Mouse (Mus musculus) left cerebral cortex, adult 11 months (tissue): ENCODE measurements around the gene Sh3bgr.

ENCODE experiments used
- DNase-seq: peaks from one replicate; pipeline ENCODE4 v3.0.0; 2022; ENCODE audit warnings: low spot score

Sh3bgr gene

DNA sequence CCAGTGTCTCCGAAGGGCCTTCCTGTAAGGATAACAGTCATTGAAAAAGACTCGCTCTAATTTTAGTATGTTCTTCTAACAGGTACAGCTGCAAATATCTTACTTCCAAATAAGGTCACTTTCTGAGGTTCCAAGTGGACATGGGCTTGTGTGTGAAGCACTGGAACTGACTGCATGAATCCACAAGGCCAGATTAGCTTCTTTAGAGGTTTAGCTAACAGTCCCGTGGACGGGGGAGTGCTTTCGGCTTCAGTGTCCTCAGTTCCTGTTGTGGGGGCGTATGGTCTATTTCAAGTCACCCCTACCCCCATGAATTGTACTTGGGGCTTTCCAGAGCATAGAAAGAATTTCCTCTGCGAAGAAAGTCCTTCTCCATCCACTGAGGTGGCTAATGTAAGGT lies 10.6 kb downstream of the Sh3bgr start:
- DNase-seq: no peak

DNA sequence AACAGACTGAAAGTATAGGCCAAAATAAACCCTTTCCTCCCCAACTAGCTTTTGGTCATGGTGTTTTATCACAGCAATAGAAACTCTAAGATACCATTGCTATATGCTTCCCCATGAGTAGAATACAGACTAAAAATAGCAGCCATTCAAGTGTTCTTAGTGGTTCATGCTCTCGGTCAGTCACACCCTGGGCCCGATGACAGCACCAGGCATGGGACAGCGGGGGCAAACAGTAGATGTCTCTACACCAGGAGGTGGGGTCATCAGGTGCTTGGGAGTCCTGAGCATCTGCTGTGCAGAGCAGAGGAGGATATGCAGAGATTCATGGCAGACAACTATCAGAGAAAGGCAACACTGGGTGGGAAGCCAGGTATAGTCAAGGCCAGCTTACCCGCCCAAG lies 12.8 kb downstream of the Sh3bgr start:
- no peak for DNase-seq

DNA sequence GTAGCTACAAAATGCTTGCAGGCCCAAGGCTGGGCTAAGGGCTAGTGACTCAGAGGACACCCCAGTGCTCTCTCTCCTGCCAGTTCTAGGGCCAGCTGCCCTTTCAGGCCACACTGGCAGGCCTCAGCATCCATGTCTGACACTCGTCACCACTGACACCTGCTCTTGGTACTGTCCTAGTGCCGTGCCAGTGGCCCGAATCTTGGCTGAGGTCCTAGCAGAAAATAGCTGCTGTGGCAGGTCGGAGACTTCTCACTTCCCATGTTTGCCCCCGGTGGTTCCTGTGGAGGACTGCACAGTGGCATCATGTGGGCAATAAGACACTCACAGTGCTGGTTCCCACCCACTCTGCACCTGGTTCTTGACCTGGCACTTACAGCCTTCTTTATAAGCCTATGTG lies 21.2 kb downstream of the Sh3bgr start:
- no peak for DNase-seq

DNA sequence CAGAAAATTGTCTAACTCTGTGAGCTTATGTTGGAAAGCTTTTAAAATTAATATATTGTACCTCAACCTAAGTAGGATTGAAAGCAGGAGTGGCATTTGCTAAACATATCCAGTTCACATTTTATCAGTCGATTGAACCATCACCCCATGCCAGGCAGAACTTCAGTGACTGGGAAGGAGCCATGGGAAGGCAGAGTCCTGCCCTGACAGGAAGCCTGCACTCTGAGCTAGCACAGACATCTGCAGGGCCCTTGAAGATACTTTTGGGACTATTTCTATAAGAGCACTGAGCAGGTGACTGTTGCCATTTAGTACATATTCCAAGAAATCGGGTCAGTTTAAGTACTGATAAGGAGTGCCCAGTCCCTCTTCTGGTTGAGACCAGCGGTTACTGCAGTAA lies 21.7 kb downstream of the Sh3bgr start:
- no peak for DNase-seq

DNA sequence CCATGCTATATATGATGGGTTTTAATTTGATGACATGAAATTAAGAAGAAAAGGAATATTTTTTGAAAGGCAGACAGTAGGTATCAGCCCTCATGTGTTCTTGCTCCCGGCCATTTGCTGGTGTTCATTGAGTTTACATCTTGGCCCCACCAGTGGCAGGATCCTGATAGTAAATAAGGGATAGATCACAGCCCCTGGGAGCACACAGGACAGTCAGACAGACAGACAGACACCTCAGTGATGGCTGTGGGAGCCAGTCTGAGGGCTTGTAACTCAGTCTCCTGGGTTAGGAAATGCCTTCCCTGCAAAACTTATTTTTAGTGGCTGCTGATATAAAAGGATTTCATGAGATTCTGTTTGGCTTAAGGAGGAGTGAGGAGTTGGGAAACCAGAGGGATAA lies 22.2 kb downstream of the Sh3bgr start:
- DNase-seq: no peak

DNA sequence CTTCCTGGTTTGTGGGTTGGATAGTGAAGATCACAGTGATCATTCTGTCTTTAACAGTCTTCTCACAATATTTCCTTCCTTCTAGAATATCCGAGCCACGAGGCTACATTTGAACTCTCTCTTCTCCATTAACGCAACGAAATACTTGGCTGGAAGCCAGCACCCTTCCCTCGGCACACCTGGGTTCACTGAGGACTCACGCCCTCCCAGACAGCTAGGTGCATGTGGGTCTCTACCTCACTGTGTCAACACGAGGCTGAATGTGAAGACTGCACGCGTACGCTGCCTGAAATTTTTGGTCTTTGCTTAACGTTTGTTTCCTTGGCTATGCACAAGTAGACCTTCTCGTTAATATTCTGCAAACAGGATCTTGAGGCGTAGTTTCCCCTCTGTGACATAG lies 28.2 kb downstream of the Sh3bgr start:
- DNase-seq: no peak

DNA sequence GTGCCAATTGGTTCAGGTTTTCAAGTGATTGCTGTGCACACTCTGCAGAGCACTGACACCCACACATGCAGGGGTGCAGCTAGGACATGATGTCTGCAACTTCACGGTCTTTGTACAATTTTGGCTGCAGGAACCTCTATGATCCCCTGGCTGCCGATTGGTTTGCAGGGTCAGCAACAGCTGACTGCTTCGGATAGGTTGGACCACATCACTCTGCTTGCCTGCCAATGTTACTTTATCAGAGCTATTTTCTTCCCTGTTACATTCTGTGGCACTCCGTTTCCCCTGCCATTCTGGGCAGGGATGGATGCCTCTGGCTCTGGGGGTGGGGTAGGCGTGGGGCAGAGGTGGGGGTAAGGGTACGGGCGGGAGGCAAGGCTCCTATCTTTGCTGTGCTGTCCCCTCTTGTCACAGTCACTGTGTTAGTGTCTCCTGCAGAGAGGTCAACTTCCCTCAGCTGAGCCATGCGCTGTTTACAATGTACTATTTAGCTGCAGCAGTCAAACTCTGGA lies 28.9 kb downstream of the Sh3bgr start:
- DNase-seq: no peak

DNA sequence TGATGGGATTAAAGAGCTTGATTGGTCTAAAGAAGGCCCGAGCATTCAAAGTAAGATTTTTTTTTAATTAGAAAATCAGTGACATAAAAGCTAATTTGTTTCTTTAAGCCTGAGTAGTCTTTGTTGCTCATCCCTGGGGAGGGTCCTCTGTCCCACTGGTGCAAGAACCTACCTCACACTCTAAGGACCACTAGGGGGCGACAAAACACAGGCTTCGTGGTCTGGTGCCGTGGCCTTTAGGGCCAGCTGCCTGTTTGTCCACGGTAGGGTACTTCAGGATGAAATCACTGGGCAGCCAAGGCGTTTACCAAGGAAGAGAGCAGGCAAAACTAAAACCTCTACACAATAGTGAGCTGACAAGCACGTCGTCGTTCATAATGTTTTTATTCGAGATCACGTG lies 30.2 kb downstream of the Sh3bgr start:
- peak; percentile 73 for DNase-seq

DNA sequence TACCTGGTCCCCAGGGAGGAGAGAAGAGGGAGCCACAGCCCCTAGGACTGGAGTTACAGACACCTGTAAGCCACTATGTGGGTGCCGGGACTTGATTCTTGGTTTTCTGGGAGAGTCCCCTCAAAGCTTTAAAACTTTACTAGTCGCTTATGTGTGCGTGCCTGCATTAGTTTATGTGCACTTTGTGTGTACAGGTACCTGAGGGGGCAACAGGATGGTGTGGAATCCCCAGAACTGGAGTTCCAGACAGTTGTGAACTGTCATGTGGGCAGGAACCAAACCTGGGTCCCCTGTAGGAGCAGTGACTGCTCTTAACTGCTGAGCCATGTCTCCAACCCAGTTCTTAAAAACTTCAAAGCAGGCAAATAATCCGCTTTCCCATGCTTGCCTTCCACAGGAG lies 31.0 kb downstream of the Sh3bgr start:
- DNase-seq: no peak

DNA sequence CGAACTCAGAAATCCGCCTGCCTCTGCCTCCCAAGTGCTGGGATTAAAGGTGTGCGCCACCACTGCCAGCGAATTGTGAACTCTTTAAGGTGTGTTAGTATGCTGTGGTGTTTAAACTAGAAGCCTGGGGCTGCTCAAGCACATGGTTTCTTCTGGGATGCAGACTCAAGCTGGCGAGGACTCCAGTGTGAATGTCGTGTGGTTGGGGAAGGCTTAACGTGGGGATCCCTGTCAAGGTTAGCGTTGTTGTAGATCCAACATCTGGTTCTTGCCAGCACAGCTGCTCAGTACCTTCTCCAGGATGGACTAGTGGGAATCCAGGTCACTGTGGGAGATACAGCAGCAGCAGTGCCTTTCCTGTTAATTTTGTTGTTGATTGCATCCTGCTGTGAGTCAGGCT lies 31.7 kb downstream of the Sh3bgr start:
- no peak for DNase-seq

DNA sequence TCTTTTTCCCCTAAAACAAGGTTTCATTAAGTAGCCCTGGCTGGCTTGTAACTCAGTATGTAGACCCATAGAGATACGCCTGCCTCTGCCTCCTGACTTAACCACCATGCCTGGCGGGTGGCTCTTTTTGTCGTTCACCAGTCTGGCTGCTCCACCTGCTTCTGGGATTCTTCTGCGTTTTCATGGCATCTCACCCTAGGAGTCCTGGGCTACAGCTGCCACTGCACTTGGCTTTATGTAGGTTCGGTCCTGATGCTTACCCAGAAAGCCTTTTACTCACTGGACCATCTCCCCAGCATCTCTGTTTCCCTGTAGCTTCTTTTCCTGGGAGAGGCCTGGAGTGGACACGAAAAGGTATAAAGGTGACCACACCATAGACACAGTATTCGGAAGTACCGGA lies 33.7 kb downstream of the Sh3bgr start:
- no peak for DNase-seq

DNA sequence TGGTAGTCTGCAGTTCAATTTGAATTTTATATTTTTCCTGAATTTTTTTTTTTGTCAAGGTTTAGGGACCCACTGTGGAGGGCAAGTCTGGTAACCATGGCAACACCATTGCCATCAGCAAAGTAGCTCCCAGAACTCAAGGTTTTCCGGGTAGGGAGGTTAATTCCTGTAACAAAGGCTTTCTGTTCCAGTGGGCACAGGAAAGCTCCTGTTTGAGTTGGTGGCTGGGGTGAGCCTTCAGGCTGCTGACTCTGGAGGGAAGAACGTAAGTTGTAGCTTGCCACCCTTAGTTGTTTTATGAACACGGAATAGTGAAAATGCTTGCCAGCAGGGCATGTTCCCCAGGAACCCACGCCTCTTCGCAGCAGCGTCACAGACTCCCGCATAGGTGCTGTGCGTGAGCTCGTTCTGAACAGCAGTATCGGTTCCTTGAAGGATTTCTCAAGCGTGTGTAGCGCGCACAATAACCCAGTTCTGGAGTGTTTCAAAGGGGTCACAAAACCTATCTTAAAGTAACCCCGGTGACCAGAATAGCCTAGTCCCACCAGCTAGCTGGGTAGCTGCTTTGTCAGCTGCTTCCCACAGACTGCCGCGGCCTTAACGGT lies 35.2 kb downstream of the Sh3bgr start, which contains the start of gene B3galt5:
B3galt5 (plus strand) TSS at position 436 of the 605 bp plus-strand sequence.
- no peak for DNase-seq

DNA sequence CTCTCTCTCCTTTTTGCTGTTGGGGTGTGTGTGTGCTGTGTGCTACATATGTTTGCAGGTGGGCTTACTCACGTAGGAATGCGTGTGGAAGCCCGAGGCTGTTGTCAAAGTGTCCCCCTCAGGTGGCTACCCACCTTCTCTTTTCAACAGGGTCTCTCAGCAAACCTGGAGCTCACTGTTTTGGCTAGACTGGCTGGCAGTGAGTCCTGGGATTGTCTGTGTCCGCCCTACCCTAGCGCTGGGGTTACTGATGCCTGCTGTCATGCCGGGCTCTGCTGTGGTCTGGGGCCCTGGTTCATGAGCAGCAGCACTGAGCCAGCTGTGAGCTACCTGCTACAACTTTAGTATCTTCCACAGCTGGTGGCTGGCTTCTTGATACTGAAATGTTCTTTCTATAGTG lies 44.2 kb downstream of the Sh3bgr start:
- DNase-seq: no peak

DNA sequence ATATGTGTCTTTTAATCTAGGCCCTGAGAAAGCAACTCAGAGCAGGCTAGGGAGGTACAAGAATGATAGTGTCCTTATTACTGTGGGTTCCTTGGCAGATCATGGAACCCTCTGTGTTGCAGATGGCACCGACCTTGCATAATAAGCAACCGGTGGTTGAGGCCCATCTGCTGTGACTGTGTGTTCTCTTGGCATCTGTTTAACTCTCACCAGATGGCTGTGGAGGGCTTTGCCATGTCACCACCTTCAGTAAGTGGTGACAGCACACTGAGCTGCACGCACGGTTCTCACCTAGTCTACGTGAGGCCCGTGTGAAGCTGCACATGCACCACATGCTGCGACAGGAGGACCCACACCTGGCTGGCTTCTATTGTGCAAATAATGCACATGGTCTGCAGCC lies 49.4 kb downstream of the Sh3bgr start:
- DNase-seq: no peak

DNA sequence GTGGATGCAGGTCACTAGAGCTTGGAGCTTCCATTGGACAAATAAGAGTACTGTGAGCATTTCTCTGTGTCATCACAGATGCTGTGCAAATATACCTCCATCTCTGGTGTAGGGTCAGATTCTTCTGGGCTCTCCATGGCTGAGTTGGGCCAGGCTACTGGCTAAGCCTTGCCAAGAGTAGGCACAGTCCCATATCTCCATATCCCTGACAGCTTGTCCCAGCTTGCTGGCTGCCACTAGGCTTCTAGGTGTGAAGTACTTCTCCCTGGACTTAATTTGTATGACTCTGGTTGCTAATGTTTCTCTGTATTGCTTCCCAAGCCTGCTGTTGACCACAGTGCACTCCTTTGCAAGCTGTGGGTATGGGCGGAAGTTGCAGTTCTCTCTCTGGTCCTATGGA lies 51.9 kb downstream of the Sh3bgr start:
- no peak for DNase-seq

DNA sequence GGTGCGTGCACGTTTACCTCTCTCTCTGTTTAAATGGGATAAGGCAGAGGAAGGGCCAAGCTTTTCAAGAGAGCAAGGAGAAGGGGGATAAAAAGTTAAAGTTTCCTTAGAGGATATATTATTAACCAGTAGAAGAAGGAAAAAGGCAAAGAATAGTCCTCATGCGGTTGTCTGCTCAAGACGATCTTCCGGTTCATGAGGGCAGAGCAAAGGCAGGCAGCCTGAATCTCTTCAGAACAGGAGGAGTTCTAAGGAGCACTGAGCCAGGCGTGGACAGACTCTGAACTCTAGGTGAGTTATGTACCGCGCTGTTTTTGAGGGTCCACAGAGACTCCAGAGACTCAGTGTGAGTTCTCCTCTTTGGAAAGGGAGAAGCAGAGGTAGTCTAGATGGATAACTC lies 58.2 kb downstream of the Sh3bgr start:
- DNase-seq: no peak

DNA sequence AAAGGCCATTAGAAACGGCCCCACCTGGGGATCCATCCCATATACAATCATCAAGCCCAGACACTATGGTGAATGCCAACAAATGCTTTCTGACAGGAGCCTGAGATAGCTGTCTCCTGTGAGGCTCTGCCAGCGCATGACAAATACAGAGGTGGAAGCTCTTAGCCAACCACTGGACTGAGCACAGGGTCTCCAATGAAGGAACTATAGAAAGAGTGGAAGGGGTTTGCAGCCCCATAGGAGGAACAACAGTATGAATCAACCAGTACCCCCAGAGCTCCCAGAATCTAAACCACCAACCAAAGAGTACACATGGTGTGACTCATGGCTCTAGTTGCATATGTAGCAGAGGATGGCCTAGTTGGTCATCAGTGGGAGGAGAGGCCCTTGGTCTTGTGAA lies 71.5 kb downstream of the Sh3bgr start:
- no peak for DNase-seq

DNA sequence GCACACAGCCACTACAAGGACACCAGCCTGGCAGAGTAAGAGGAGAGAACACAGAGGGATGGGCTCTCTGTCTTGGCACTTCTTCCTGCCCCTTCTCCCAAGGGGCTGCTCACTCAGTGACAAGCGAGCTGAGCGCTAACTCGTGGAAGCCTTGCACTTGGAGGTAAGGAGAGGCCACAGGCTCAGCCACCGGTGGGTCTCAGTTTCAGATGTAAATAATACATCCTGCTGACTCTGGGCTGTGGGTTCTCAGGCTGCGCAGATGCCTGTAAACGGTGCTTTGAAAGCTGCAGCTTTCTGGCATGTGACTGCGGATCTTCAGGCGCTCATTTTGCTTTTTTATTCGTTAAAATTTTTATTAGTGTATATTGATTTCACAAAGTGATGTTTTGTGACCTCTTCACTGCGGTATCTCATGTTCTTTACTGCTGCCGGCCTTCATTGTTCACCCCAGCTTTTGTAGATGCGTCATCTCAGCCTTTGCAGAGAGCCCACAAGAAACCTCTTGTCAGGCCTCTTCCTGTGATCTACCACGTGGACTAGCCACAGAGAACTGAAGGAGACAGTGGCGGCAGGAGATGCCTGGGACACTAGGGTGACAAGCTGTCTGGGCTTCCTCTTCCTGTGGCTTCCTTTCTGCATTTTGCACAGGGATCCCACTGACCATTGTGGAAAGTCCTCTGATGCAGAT lies 72.8 kb downstream of the Sh3bgr start:
- peak; percentile 51 for DNase-seq

DNA sequence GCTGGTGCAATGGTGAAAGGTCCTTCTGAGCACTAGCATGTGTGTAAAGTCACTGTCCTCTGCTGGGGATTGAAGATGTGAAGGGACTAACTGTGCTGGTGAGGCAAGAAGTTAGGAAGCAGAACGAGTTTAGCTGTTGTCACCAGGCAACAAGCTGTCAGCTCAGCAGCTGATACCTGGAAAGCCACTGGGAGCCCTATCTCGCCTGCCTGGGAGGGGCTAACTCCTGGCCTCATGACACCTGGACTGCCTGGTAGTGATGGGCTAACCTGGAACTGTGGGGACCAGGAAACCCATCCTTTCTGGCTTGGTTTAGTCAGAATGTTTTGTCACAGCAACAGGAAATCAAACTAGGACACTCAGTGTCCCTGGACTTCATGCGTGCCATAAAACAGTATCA lies 76.3 kb downstream of the Sh3bgr start:
- no peak for DNase-seq
